Mouse (Mus musculus) brain, embryonic 14.5 days (tissue): ENCODE measurements around the gene Klhl20. TPM values are rescaled to one million over a fixed set of nuclear protein-coding genes. Genes with fewer than 3 reads are reported as not detected.

Source experiments
- DNase-seq: peaks from one replicate; pipeline ENCODE4 v3.0.0-alpha.2; 2011; ENCODE audit warnings: low read depth
- CTCF ChIP-seq: fragments of 200-500 bp; IDR thresholded peaks from 2 replicates; pipeline ENCODE4 v1.5.1; 2012; ENCODE audit warnings: inconsistent platforms, mild to moderate bottlenecking, moderate library complexity, borderline replicate concordance; ENCODE audit not compliant: insufficient read depth, insufficient read length; ENCODE audit errors: extremely low read depth
- POLR2A ChIP-seq: fragments of 200-500 bp; IDR thresholded peaks from 2 replicates; pipeline ENCODE4 v1.6.1; 2012; ENCODE audit warnings: mild to moderate bottlenecking, inconsistent platforms, borderline replicate concordance; ENCODE audit not compliant: poor library complexity, insufficient read depth, insufficient read length, severe bottlenecking; ENCODE audit errors: extremely low read depth
- polyA plus RNA-seq: library from polyadenylated mRNA; depleted of rRNA; stranded (reverse); fragments of >200 nt; gene quantifications from 2 replicates; pipeline ENCODE4 v1.2.3, GENCODE M21; 2012; rRNA removed

Gene Klhl20
- polyA plus RNA-seq, 1 experiment: 20.3 TPM

GRCm38 (mm10) chr1:161070352-161071271 is 60.7 kb downstream of the Klhl20 start, which contains the start of the genes Dars2 and Cenpl:
Gene Dars2, minus strand, starts transcription at chr1:161070658.
Gene Cenpl, plus strand, starts transcription at chr1:161070713.
- TF ChIP-seq POLR2A (peak; percentile 46; the same call in 1 of the 2 replicates), CTCF (peak; percentile 5; the same call in 1 of the 2 replicates)
- DNase-seq: peak; percentile 100

GRCm38 (mm10) chr1:161063351-161063750 is 68.0 kb downstream of the Klhl20 start:
- no peak for TF ChIP-seq CTCF
- no peak for TF ChIP-seq POLR2A
- DNase-seq: no peak

- no peak for TF ChIP-seq POLR2A
- TF ChIP-seq CTCF: no peak
- DNase-seq: no peak
These were observed 74.1 kb downstream of the Klhl20 start for GRCm38 (mm10) chr1:161057164-161057563.

GRCm38 (mm10) chr1:161046972-161047371 is 84.3 kb downstream of the Klhl20 start:
- no peak for TF ChIP-seq POLR2A
- TF ChIP-seq CTCF: no peak
- no peak for DNase-seq

- TF ChIP-seq POLR2A: no peak
- TF ChIP-seq CTCF: no peak
- no peak for DNase-seq
These were observed 89.9 kb downstream of the Klhl20 start for GRCm38 (mm10) chr1:161041261-161042020.

- TF ChIP-seq POLR2A: no peak
- no peak for TF ChIP-seq CTCF
- DNase-seq: no peak
These were observed 90.5 kb downstream of the Klhl20 start for GRCm38 (mm10) chr1:161040855-161041254.

GRCm38 (mm10) chr1:161040426-161040770 is 90.9 kb downstream of the Klhl20 start:
- DNase-seq: no peak
- TF ChIP-seq CTCF: no peak
- no peak for TF ChIP-seq POLR2A

GRCm38 (mm10) chr1:161039741-161040425 is 91.4 kb downstream of the Klhl20 start:
- no peak for TF ChIP-seq POLR2A
- TF ChIP-seq CTCF: no peak
- peak; percentile 51 for DNase-seq

GRCm38 (mm10) chr1:161038968-161039721 is 92.2 kb downstream of the Klhl20 start:
- DNase-seq: no peak

More at GRCm38 (mm10) chr1:161038968-161039721, 92.2 kb downstream of the Klhl20 start:
- TF ChIP-seq CTCF (no peak), POLR2A (no peak)

Other genes with a start within 250 kb of the Klhl20 start
- 10.3 and 13.0 TPM in 2 replicates for gene Rc3h1, start 225.1 kb downstream of the Klhl20 start, polyA plus RNA-seq
- 0.66 and 0.88 TPM in 2 replicates for gene Serpinc1, start 152.9 kb downstream of the Klhl20 start, polyA plus RNA-seq
- gene Zbtb37, start 96.7 kb downstream of the Klhl20 start, polyA plus RNA-seq: 7.8 and 9.9 TPM in 2 replicates
- gene Dars2, start 60.9 kb downstream of the Klhl20 start, polyA plus RNA-seq: 19.3 and 22.5 TPM in 2 replicates
- 7.6 and 10.1 TPM in 2 replicates for gene Cenpl, start 60.8 kb downstream of the Klhl20 start, polyA plus RNA-seq
- gene Ankrd45, start 11.2 kb upstream of the Klhl20 start, polyA plus RNA-seq: 15.8 and 15.9 TPM in 2 replicates
- not detected in 2 replicates for gene Tex50, start 27.8 kb upstream of the Klhl20 start, polyA plus RNA-seq
- 90.2 and 99.6 TPM in 2 replicates for gene Prdx6, start 119.7 kb upstream of the Klhl20 start, polyA plus RNA-seq